Mouse (Mus musculus): ENCODE data around the gene Spink4. TPM values are rescaled to one million over a fixed set of nuclear protein-coding genes. Genes with fewer than 3 reads are reported as not detected.

The Spink4 gene
- polyA plus RNA-seq, 1 experiment from 2014 or later = 0.77 TPM

GRCm38 (mm10) chr4:40883200-40883599 lies 36.7 kb upstream of the Spink4 start:
- no peaks in the 10 kb centered on the region for H3K36me3 ChIP-seq (ENCODE audit: control insufficient read depth, insufficient read depth, low read length)
- H3K27me3 ChIP-seq (ENCODE audit: control insufficient read depth, insufficient read depth, low read depth, low read length) = no peaks in the 10 kb centered on the region
- H3K4me3 ChIP-seq (ENCODE audit: low read length) = no peak overlapping the region
- H3K9me3 ChIP-seq (ENCODE audit: control insufficient read depth, low read length) = no peaks in the 10 kb centered on the region
- WGBS = 76% methylated on average over 10 of the region's 10 CpGs
- no peak for ATAC-seq (ENCODE audit: low read depth)
- H3K9ac ChIP-seq (ENCODE audit: low read length) = no peak overlapping the region
- H3K4me1 ChIP-seq (replicated peaks; ENCODE audit: control insufficient read depth, insufficient read depth, low read length) = peaks cover 6% of the 10 kb centered on the region; the same call in 1 of the 2 replicates
- H3K27ac ChIP-seq (ENCODE audit: low read length) = no peak overlapping the region
- no peak overlapping the region for H3K4me2 ChIP-seq (ENCODE audit: low read depth, low read length)

- no peak overlapping the region for H3K4me3 ChIP-seq (ENCODE audit: low read length)
- H3K4me1 ChIP-seq (replicated peaks; ENCODE audit: control insufficient read depth, insufficient read depth, low read length) = peaks cover 6% of the 10 kb centered on the region; the same call in 1 of the 2 replicates
- no peaks in the 10 kb centered on the region for H3K9me3 ChIP-seq (ENCODE audit: control insufficient read depth, low read length)
- WGBS = 65% methylated on average over 12 of the region's 12 CpGs
- no peak overlapping the region for H3K9ac ChIP-seq (ENCODE audit: low read length)
- peak overlapping the region; percentile 47 for H3K27ac ChIP-seq (ENCODE audit: low read length)
- ATAC-seq (ENCODE audit: low read depth) = peak; percentile 68
- no peaks in the 10 kb centered on the region for H3K27me3 ChIP-seq (ENCODE audit: control insufficient read depth, insufficient read depth, low read depth, low read length)
- H3K4me2 ChIP-seq (ENCODE audit: low read depth, low read length) = no peak overlapping the region
- H3K36me3 ChIP-seq (ENCODE audit: control insufficient read depth, insufficient read depth, low read length) = no peaks in the 10 kb centered on the region
Observed at GRCm38 (mm10) chr4:40884282-40885165, 35.3 kb upstream of the Spink4 start.

- Histone ChIP-seq H3K27me3 (ENCODE audit: control insufficient read depth, insufficient read depth, low read depth, low read length) (no peaks in the 10 kb centered on the region), H3K4me2 (ENCODE audit: low read depth, low read length) (no peak overlapping the region), H3K9me3 (ENCODE audit: control insufficient read depth, low read length) (no peaks in the 10 kb centered on the region), H3K4me3 (ENCODE audit: low read length) (no peak overlapping the region), H3K9ac (ENCODE audit: low read length) (no peak overlapping the region), H3K4me1 (replicated peaks; ENCODE audit: control insufficient read depth, insufficient read depth, low read length) (peaks cover 6% of the 10 kb centered on the region; the same call in 1 of the 2 replicates), H3K27ac (ENCODE audit: low read length) (no peak overlapping the region), H3K36me3 (ENCODE audit: control insufficient read depth, insufficient read depth, low read length) (no peaks in the 10 kb centered on the region)
- ATAC-seq (ENCODE audit: low read depth) = no peak
- 82% methylated on average over 2 of the region's 2 CpGs for WGBS
Observed at GRCm38 (mm10) chr4:40885166-40885525, 34.7 kb upstream of the Spink4 start.

GRCm38 (mm10) chr4:40885883-40886282 lies 34.0 kb upstream of the Spink4 start:
- 64% methylated on average over 4 of the region's 4 CpGs for WGBS
- H3K27ac ChIP-seq (ENCODE audit: low read length) = no peak overlapping the region
- H3K9ac ChIP-seq (ENCODE audit: low read length) = no peak overlapping the region
- no peak for ATAC-seq (ENCODE audit: low read depth)
- no peak overlapping the region for H3K4me2 ChIP-seq (ENCODE audit: low read depth, low read length)
- peaks cover 6% of the 10 kb centered on the region; the same call in 1 of the 2 replicates for H3K4me1 ChIP-seq (replicated peaks; ENCODE audit: control insufficient read depth, insufficient read depth, low read length)
- no peaks in the 10 kb centered on the region for H3K36me3 ChIP-seq (ENCODE audit: control insufficient read depth, insufficient read depth, low read length)
- no peaks in the 10 kb centered on the region for H3K27me3 ChIP-seq (ENCODE audit: control insufficient read depth, insufficient read depth, low read depth, low read length)
- no peaks in the 10 kb centered on the region for H3K9me3 ChIP-seq (ENCODE audit: control insufficient read depth, low read length)
- H3K4me3 ChIP-seq (ENCODE audit: low read length) = no peak overlapping the region

GRCm38 (mm10) chr4:40888839-40889238 lies 31.0 kb upstream of the Spink4 start:
- no peak overlapping the region for H3K9ac ChIP-seq (ENCODE audit: low read length)
- ATAC-seq (ENCODE audit: low read depth) = no peak
- no peak overlapping the region for H3K4me2 ChIP-seq (ENCODE audit: low read depth, low read length)
- H3K4me3 ChIP-seq (ENCODE audit: low read length) = no peak overlapping the region
- H3K36me3 ChIP-seq (ENCODE audit: control insufficient read depth, insufficient read depth, low read length) = no peaks in the 10 kb centered on the region
- no peaks in the 10 kb centered on the region for H3K27me3 ChIP-seq (ENCODE audit: control insufficient read depth, insufficient read depth, low read depth, low read length)
- H3K4me1 ChIP-seq (replicated peaks; ENCODE audit: control insufficient read depth, insufficient read depth, low read length) = peaks cover 6% of the 10 kb centered on the region; the same call in 1 of the 2 replicates
- H3K27ac ChIP-seq (ENCODE audit: low read length) = no peak overlapping the region
- no peaks in the 10 kb centered on the region for H3K9me3 ChIP-seq (ENCODE audit: control insufficient read depth, low read length)
- 57% methylated on average over 11 of the region's 11 CpGs for WGBS

GRCm38 (mm10) chr4:40889252-40889651 lies 30.6 kb upstream of the Spink4 start:
- Histone ChIP-seq H3K4me1 (replicated peaks; ENCODE audit: control insufficient read depth, insufficient read depth, low read length) (peaks cover 6% of the 10 kb centered on the region; the same call in 1 of the 2 replicates), H3K9ac (ENCODE audit: low read length) (no peak overlapping the region), H3K27me3 (ENCODE audit: control insufficient read depth, insufficient read depth, low read depth, low read length) (no peaks in the 10 kb centered on the region), H3K36me3 (ENCODE audit: control insufficient read depth, insufficient read depth, low read length) (no peaks in the 10 kb centered on the region), H3K9me3 (ENCODE audit: control insufficient read depth, low read length) (no peaks in the 10 kb centered on the region), H3K4me2 (ENCODE audit: low read depth, low read length) (no peak overlapping the region), H3K4me3 (ENCODE audit: low read length) (no peak overlapping the region), H3K27ac (ENCODE audit: low read length) (no peak overlapping the region)
- WGBS = 17% methylated on average over 3 of the region's 3 CpGs
- ATAC-seq (ENCODE audit: low read depth) = no peak

- no peaks in the 10 kb centered on the region for H3K9me3 ChIP-seq (ENCODE audit: control insufficient read depth, low read length)
- H3K9ac ChIP-seq (ENCODE audit: low read length) = no peak overlapping the region
- H3K4me2 ChIP-seq (ENCODE audit: low read depth, low read length) = no peak overlapping the region
Observed at GRCm38 (mm10) chr4:40889983-40890382, 29.9 kb upstream of the Spink4 start.

GRCm38 (mm10) chr4:40891206-40891605 lies 28.6 kb upstream of the Spink4 start:
- WGBS = 67% methylated on average over 5 of the region's 5 CpGs
- Histone ChIP-seq H3K4me1 (replicated peaks; ENCODE audit: control insufficient read depth, insufficient read depth, low read length) (no peaks in the 10 kb centered on the region), H3K27me3 (ENCODE audit: control insufficient read depth, insufficient read depth, low read depth, low read length) (no peaks in the 10 kb centered on the region), H3K9me3 (ENCODE audit: control insufficient read depth, low read length) (no peaks in the 10 kb centered on the region), H3K4me2 (ENCODE audit: low read depth, low read length) (no peak overlapping the region), H3K36me3 (ENCODE audit: control insufficient read depth, insufficient read depth, low read length) (no peaks in the 10 kb centered on the region), H3K4me3 (ENCODE audit: low read length) (no peak overlapping the region), H3K9ac (ENCODE audit: low read length) (no peak overlapping the region), H3K27ac (ENCODE audit: low read length) (no peak overlapping the region)
- ATAC-seq (ENCODE audit: low read depth) = no peak

More at GRCm38 (mm10) chr4:40889983-40890382, 29.9 kb upstream of the Spink4 start:
- ATAC-seq (ENCODE audit: low read depth) = no peak
- Histone ChIP-seq H3K27me3 (ENCODE audit: control insufficient read depth, insufficient read depth, low read depth, low read length) (no peaks in the 10 kb centered on the region), H3K4me3 (ENCODE audit: low read length) (no peak overlapping the region), H3K27ac (ENCODE audit: low read length) (no peak overlapping the region), H3K36me3 (ENCODE audit: control insufficient read depth, insufficient read depth, low read length) (no peaks in the 10 kb centered on the region), H3K4me1 (replicated peaks; ENCODE audit: control insufficient read depth, insufficient read depth, low read length) (no peaks in the 10 kb centered on the region; the same call in 1 of the 2 replicates)
- WGBS = 81% methylated on average over 4 of the region's 4 CpGs

GRCm38 (mm10) chr4:40895118-40895517 lies 24.7 kb upstream of the Spink4 start:
- Histone ChIP-seq H3K9ac (ENCODE audit: low read length) (no peak overlapping the region), H3K9me3 (ENCODE audit: control insufficient read depth, low read length) (no peaks in the 10 kb centered on the region), H3K4me2 (ENCODE audit: low read depth, low read length) (no peak overlapping the region), H3K4me3 (ENCODE audit: low read length) (no peak overlapping the region), H3K36me3 (ENCODE audit: control insufficient read depth, insufficient read depth, low read length) (no peaks in the 10 kb centered on the region), H3K27me3 (ENCODE audit: control insufficient read depth, insufficient read depth, low read depth, low read length) (no peaks in the 10 kb centered on the region), H3K4me1 (replicated peaks; ENCODE audit: control insufficient read depth, insufficient read depth, low read length) (no peaks in the 10 kb centered on the region), H3K27ac (ENCODE audit: low read length) (no peak overlapping the region)
- WGBS = 86% methylated on average over 3 of the region's 3 CpGs
- ATAC-seq (ENCODE audit: low read depth) = no peak
